Mouse (Mus musculus) cortical plate, adult 2 months (tissue): ENCODE data around the gene Gpatch2. TPM values are rescaled to one million over a fixed set of nuclear protein-coding genes. Genes with fewer than 3 reads are reported as not detected.

Source experiments
- H3K27ac ChIP-seq: fragments of 200-500 bp; 2 replicates; pipeline ENCODE4 v1.5.1; 2012; ENCODE audit warnings: low read length, control low read depth, inconsistent platforms; ENCODE audit not compliant: insufficient read depth
- H3K4me1 ChIP-seq: fragments of 200-500 bp; 2 replicates; pipeline ENCODE4 v1.6.1; 2011; ENCODE audit warnings: low read length; ENCODE audit not compliant: control insufficient read depth, insufficient read depth
- H3K4me3 ChIP-seq: fragments of 200-500 bp; 2 replicates; pipeline ENCODE4 v1.5.1; 2011; ENCODE audit warnings: mild to moderate bottlenecking, low read length, control low read depth; ENCODE audit not compliant: insufficient read depth
- CTCF ChIP-seq: fragments of 200-500 bp; IDR thresholded peaks from 2 replicates; pipeline ENCODE4 v1.5.1; 2011; ENCODE audit warnings: mild to moderate bottlenecking, control low read depth, low read length; ENCODE audit not compliant: insufficient read depth; ENCODE audit errors: extremely low read depth
- POLR2A ChIP-seq: fragments of 200-500 bp; IDR thresholded peaks from 2 replicates; pipeline ENCODE4 v1.6.1; 2011; ENCODE audit warnings: mild to moderate bottlenecking, low read length, control low read depth; ENCODE audit not compliant: insufficient read depth; ENCODE audit errors: extremely low read depth
- polyA plus RNA-seq: library from polyadenylated mRNA; depleted of rRNA; stranded (reverse); fragments of >200 nt; gene quantifications from 2 replicates; pipeline ENCODE4 v1.2.3, GENCODE M21; 2012

The Gpatch2 gene
- polyA plus RNA-seq, 1 experiment, result 15.1 TPM

DNA sequence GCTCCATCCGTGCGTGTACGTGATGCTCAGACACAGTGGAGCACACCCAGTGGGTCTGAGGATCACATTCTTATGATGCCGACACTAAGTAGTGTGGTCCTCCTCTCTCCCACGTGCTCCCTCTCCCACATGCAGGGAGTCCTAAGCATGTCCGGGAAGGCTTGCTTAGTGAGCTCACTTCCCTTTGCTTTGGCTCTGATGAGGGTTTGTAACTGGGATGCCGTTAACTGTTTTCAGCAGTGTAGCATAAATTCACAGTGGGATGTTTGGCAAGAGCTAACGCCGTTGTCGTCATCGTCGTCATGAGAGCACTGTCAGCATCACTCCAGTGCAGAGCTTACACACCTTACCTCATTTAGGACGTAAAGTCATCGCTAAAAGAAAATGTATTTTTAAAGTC is 133.6 kb downstream of the Gpatch2 start:
- TF ChIP-seq CTCF (no peak), POLR2A (no peak)
- H3K4me1 ChIP-seq, result no peaks in the 10 kb centered on the region
- H3K4me3 ChIP-seq, result no peak overlapping the region
- H3K27ac ChIP-seq, result no peak overlapping the region

DNA sequence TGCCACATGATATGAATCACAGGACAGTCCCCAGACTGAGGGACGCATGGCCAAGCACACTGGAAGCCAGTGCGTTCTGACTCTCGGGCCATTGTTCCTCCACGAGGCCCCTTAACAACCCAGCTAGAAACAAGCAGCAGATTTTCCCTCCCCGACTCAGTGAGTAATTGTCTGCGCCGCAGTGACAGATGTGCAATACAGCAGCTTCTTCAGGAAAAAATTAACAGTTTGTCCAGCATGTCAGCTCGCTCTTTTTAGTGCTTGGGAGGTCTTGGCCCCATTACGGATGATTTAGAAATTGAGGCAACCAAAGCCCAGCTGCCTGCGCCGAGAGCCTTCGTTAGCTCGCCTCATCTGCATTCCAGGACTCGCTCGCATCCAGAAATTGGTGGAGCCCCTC is 140.9 kb downstream of the Gpatch2 start:
- H3K27ac ChIP-seq, result no peak overlapping the region
- no peak overlapping the region for H3K4me3 ChIP-seq
- TF ChIP-seq POLR2A, result no peak
- TF ChIP-seq CTCF, result no peak
- H3K4me1 ChIP-seq, result no peaks in the 10 kb centered on the region

DNA sequence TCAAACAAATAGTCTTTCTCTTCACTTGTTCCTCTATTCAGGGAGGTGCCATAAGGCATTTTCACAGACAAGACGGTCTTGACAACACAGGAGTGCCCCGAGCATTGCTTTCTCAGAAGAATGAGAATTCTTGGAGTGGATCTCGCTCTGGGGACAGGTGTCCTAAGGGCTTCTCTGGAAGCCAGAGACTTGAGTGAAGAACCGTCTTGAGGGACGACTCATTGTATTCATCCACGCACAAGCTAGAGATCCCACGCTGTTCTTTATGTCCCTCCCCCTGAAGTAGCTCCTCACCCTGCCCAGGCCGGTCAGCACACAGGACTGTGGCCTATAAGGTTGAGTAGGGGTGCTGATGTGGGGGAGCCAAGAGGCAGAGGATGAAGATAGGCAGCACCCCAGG is 141.6 kb downstream of the Gpatch2 start:
- TF ChIP-seq POLR2A, result no peak
- Histone ChIP-seq H3K27ac (no peak overlapping the region), H3K4me1 (no peaks in the 10 kb centered on the region), H3K4me3 (no peak overlapping the region)

DNA sequence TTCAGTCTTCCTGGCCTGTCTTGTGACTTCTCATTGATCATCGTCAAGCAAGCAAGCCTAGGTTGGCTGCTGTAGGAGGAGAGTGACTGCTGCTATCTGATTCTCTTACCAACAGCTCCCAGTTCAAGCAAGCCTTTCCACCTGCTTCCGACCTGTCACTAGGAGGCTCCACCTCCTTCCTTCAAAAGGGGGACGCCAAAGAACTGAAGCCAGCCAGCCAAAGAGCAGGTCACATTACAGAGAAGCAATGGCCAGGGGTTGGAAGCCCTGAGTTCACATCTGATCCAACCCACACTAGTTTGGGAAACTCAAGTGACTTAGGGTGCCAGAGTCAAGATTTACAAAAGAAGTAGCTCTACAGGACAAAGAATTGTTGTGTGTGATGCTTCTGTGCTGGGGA is 144.9 kb downstream of the Gpatch2 start:
- H3K27ac ChIP-seq, result no peak overlapping the region
- H3K4me3 ChIP-seq, result no peak overlapping the region
- TF ChIP-seq POLR2A (no peak), CTCF (no peak)
- no peaks in the 10 kb centered on the region for H3K4me1 ChIP-seq

DNA sequence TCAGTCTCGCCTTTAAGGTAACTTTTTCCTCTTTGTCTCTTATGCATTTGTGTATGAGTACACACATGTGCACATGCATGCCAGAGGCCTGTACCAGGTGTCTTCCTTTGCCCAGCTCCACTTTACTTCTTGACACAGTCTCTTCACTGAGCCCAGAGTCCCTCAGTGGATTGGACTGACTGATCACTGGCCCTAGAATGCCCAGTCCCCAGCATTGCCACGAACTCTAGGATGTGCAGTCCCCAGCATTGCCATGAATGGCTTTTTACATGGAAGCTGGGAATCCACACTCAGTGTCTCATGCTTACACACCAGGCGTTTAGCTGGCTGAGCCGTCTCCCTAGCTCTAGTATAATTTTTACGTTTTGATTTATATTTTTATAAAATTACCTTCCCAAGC is 147.2 kb downstream of the Gpatch2 start:
- TF ChIP-seq POLR2A, result no peak
- no peak for TF ChIP-seq CTCF
- no peak overlapping the region for H3K4me3 ChIP-seq
- H3K27ac ChIP-seq, result no peak overlapping the region
- H3K4me1 ChIP-seq, result no peaks in the 10 kb centered on the region

DNA sequence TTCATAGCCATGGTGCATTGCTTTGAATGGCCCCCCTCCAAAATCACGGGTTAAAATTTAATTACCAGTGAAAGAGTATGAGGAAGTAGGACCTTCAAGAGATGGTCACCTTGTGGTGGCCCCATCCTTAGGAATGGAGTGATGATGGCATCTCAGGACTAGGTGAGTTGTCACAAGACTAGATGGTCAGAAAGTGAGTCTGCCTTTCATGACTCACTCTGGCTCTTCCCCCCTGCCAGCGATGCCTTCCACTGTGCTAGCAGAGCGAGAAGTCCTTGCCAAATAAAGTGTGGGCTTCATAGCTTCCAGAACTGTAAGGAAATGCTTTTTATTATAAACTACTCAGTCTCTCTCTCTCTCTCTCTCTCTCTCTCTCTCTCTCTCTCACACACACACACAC is 150.1 kb downstream of the Gpatch2 start:
- no peak overlapping the region for H3K4me3 ChIP-seq
- H3K27ac ChIP-seq, result no peak overlapping the region
- H3K4me1 ChIP-seq, result no peaks in the 10 kb centered on the region
- TF ChIP-seq CTCF (no peak), POLR2A (no peak)

DNA sequence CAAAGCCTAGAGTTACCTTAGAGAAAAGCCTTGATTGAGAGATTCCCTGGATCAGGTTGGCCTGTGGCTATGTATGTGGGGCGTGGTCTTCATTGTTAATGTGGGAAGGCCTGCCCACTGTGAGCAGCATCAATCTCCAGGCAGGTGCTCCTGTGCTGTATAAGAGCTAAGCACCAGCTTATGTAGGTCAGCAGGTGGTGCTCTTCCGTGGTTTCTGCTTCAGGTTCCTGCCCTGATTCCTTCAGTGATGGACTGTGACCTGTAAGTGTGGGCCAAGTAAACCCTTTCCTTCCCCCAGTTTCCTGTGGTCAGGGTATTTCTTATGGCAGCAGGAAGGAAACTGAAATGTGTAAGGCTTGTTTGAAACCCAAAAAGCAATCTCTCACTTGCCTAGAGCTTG is 151.5 kb downstream of the Gpatch2 start:
- H3K27ac ChIP-seq, result no peak overlapping the region
- H3K4me1 ChIP-seq, result no peaks in the 10 kb centered on the region
- no peak overlapping the region for H3K4me3 ChIP-seq
- no peak for TF ChIP-seq POLR2A
- TF ChIP-seq CTCF, result no peak

DNA sequence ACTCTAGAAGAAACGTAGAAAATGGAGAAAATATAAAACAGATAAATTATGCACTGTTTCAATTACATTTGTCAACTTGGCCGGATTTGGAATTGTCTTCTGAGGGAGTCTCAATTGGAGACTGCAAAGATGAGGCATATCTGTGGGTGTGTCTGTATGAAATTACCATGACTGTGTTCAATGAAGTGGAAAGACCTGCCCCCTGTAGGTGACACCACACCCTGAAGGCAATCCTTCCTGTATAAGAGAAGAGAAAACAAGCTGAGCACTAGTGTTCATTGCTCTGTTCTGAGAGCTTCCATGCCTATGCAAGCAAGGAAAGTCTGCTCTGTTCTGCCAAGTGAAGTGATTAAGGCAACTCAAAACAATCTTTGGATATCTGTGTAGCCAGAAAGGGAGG is 153.7 kb downstream of the Gpatch2 start:
- Histone ChIP-seq H3K27ac (no peak overlapping the region), H3K4me1 (no peaks in the 10 kb centered on the region), H3K4me3 (no peak overlapping the region)
- TF ChIP-seq CTCF (no peak), POLR2A (no peak)

DNA sequence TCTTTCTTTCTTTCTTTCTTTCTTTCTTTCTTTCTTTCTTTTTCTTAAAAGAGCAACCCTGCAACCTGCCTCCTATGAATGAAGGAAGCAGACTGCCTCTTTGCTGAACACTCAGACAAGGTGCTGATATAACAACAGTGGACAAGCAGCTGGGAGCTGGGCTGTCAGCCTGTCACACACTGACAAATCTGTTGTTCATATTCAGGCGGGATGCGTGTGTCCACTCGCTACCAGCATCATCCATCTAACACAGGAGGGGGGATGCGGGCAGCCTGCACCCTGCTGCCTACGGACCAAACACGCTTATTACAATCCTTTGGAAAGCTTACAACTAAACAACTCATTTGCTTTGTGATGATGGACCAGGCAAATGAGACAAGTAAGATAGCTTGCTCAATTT is 158.2 kb downstream of the Gpatch2 start:
- TF ChIP-seq CTCF (no peak), POLR2A (no peak)
- no peaks in the 10 kb centered on the region for H3K4me1 ChIP-seq
- H3K27ac ChIP-seq, result no peak overlapping the region
- H3K4me3 ChIP-seq, result no peak overlapping the region

DNA sequence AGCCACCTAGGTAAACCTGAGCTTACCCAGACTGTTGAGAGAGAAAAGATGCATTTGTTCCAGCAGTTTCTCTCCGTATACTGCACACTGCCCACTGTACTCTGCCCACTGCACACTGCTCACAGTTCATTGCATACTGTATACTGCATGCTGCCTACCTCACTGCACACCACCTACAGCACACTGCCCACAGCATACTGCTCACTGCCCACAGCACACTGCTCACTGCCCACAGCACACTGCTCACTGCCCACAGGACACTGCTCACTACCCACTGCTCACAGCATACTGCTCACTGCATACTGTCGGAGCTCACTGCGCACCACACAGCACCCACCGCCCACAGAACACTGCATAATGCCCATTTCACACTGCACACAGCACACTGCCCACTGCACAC is 159.1 kb downstream of the Gpatch2 start:
- H3K27ac ChIP-seq, result no peak overlapping the region
- no peak overlapping the region for H3K4me3 ChIP-seq
- TF ChIP-seq CTCF (no peak), POLR2A (no peak)
- no peaks in the 10 kb centered on the region for H3K4me1 ChIP-seq

DNA sequence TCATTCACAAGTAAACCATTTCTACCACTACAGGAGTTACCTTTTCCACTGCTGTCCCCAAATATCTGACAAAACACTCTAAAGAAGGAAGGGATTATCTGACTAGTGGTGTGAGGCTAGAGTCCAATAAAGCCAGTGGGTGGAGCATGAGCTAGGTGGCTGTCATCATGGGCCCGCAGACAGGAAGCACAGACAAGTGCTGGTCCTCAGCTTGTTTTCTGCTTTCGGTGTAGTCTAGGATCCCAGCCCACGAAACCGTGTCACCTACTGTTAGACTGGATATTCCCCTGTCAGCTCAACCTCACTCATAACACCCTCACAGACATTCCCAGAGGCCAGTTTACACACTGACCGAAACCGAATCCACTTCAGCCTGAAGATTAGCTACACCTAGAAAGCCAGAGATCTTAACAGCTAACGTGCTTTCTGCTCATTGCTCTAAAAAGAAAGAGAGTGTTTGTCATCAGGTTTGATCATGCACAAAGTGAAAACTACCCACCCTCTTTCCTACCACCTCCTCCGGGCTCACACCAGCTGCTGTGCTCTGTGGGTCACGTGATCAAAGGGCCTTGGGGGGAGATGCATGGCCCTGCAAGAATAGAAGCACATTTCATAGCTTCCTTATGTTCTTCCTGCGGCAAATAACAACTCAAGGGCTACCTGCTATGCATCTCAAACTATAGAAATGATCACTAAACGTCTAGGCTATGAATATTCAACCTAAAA is 161.8 kb downstream of the Gpatch2 start:
- H3K4me1 ChIP-seq, result no peaks in the 10 kb centered on the region
- TF ChIP-seq POLR2A (no peak), CTCF (no peak)
- H3K27ac ChIP-seq, result no peak overlapping the region
- no peak overlapping the region for H3K4me3 ChIP-seq
